Mouse (Mus musculus) CH12.LX (cell line): ENCODE results near the gene P4ha1. TPM values are rescaled to one million over a fixed set of nuclear protein-coding genes. Genes with fewer than 3 reads are reported as not detected.

Experiments used
- DNase-seq: peaks from one replicate; pipeline ENCODE4 v3.0.0-alpha.2; 2013; ENCODE audit errors: extremely low read depth
- H3K27ac ChIP-seq: 2 replicates; pipeline ENCODE4 v1.5.1; 2012; ENCODE audit warnings: low read depth, mild to moderate bottlenecking, control low read depth, moderate library complexity; ENCODE audit not compliant: insufficient read depth
- H3K27me3 ChIP-seq: replicated peaks from 2 replicates; pipeline ENCODE3; 2012; ENCODE audit warnings: inconsistent platforms
- H3K36me3 ChIP-seq, 2 experiments: replicated peaks in 1 of 2; 2 replicates each; pipeline versions ENCODE3 to v1.6.1; 2012; ENCODE audit warnings: inconsistent platforms in 1 of 2, low read length in 1 of 2, mild to moderate bottlenecking in 1 of 2, mixed read lengths in 1 of 2, moderate library complexity in 1 of 2; ENCODE audit not compliant: control insufficient read depth in 1 of 2, insufficient read depth in 1 of 2
- H3K4me1 ChIP-seq, 2 experiments: 2 replicates each; pipeline ENCODE4 v1.6.1; 2012; ENCODE audit warnings: inconsistent platforms in 1 of 2, moderate library complexity in 1 of 2; ENCODE audit not compliant: insufficient read depth in 2 of 2, control insufficient read depth in 1 of 2
- H3K4me2 ChIP-seq: 2 replicates; pipeline ENCODE4 v1.6.1; 2012; ENCODE audit warnings: low read depth, mild to moderate bottlenecking, control low read depth; ENCODE audit not compliant: poor library complexity, insufficient read depth, severe bottlenecking
- H3K4me3 ChIP-seq, 3 experiments: fragments of 150-350 bp in 1 of 3; sonication (generic) in 1 of 3; replicated peaks in 1 of 3; 2 replicates each; pipeline versions ENCODE3 to v1.5.1; 2011 to 2012; ENCODE audit warnings: low read depth in 2 of 3, low read length in 2 of 3, mild to moderate bottlenecking in 2 of 3, moderate library complexity in 2 of 3, control low read depth in 1 of 3, improper control_type of control experiment in 1 of 3, inconsistent platforms in 1 of 3, mixed read lengths in 1 of 3; ENCODE audit not compliant: poor library complexity in 1 of 3
- H3K79me2 ChIP-seq: replicated peaks from 2 replicates; pipeline ENCODE4 v1.6.1; 2012; ENCODE audit warnings: mild to moderate bottlenecking, moderate library complexity; ENCODE audit not compliant: control insufficient read depth, poor library complexity, insufficient read depth, severe bottlenecking; ENCODE audit errors: extremely low read depth
- H3K9ac ChIP-seq: 2 replicates; pipeline ENCODE4 v1.6.1; 2012; ENCODE audit warnings: low read depth, mild to moderate bottlenecking, control low read depth, moderate library complexity; ENCODE audit not compliant: insufficient read depth
- H3K9me3 ChIP-seq: replicated peaks from 2 replicates; pipeline ENCODE3; 2012; ENCODE audit warnings: low read length, inconsistent platforms, mixed read lengths
- CHD1 ChIP-seq: IDR thresholded peaks from 2 replicates; pipeline ENCODE4 v1.6.1; 2012; ENCODE audit warnings: low read depth, low read length, improper control_type of control experiment, inconsistent platforms
- CHD2 ChIP-seq: IDR thresholded peaks from 2 replicates; pipeline ENCODE4 v1.6.1; 2011; ENCODE audit warnings: low read length, improper control_type of control experiment
- GABPA ChIP-seq: IDR thresholded peaks from 2 replicates; pipeline ENCODE4 v1.6.1; 2012; ENCODE audit warnings: low read depth, low read length, improper control_type of control experiment, inconsistent platforms; ENCODE audit not compliant: insufficient replicate concordance
- MAFK ChIP-seq: IDR thresholded peaks from 2 replicates; pipeline ENCODE4 v1.6.1; 2011; ENCODE audit warnings: low read length, improper control_type of control experiment; ENCODE audit not compliant: insufficient replicate concordance
- MEF2A ChIP-seq: IDR thresholded peaks from 2 replicates; pipeline ENCODE4 v1.6.1; 2014; ENCODE audit warnings: low read depth, mild to moderate bottlenecking, inconsistent platforms, low read length, improper control_type of control experiment, borderline replicate concordance
- RAD21 ChIP-seq: IDR thresholded peaks from 2 replicates; pipeline ENCODE4 v1.6.1; 2011; ENCODE audit warnings: low read depth, mild to moderate bottlenecking, low read length, improper control_type of control experiment, moderate library complexity
- USF1 ChIP-seq: IDR thresholded peaks from 2 replicates; pipeline ENCODE4 v1.6.1; 2014; ENCODE audit warnings: low read depth, mild to moderate bottlenecking, inconsistent platforms, low read length, improper control_type of control experiment
- ZC3H11A ChIP-seq: IDR thresholded peaks from 2 replicates; pipeline ENCODE4 v1.6.1; 2012; ENCODE audit warnings: low read depth, mild to moderate bottlenecking, inconsistent platforms, low read length, improper control_type of control experiment
- ZMIZ1 ChIP-seq: IDR thresholded peaks from 2 replicates; pipeline ENCODE4 v1.6.1; 2012; ENCODE audit warnings: low read depth, mild to moderate bottlenecking, inconsistent platforms, low read length, improper control_type of control experiment
- ZNF384 ChIP-seq: IDR thresholded peaks from 2 replicates; pipeline ENCODE4 v1.6.1; 2012; ENCODE audit warnings: low read depth, low read length, improper control_type of control experiment, inconsistent platforms
- dilution Hi-C: fragments of 300-500 bp; cut with MboI; formaldehyde crosslinking; loops from 2 replicates; pipeline ENCODE4 v1.14.3; 2020; ENCODE audit warnings: low sequenced_read_pairs; ENCODE audit not compliant: extremely low pct_unique_long_range_greater_than_20kb, extremely low pct_ligation_motif_present
- in situ Hi-C: fragments of 300-500 bp; cut with MboI; formaldehyde crosslinking; loops from 3 replicates; pipeline ENCODE4 v1.14.3; 2019; ENCODE audit warnings: low sequenced_read_pairs, low pct_ligation_motif_present, low pct_unique_long_range_greater_than_20kb, mixed read lengths
- polyA plus RNA-seq: library from polyadenylated mRNA; unstranded; fragments of >175 nt; gene quantifications from 2 replicates; pipeline ENCODE4 v1.2.1, GENCODE M21; 2012; ENCODE audit warnings: low read depth; ENCODE audit not compliant: insufficient read length
- total RNA-seq, 2 experiments: library from RNA; depleted of rRNA; stranded (reverse); fragments of 300-350 nt in 1 of 2; fragments of >200 nt in 1 of 2; gene quantifications; 2 replicates each; pipeline ENCODE4 v1.2.3; 2012 to 2014

Gene P4ha1
- total and polyA plus RNA-seq, 3 experiments: 38.4 to 138 (median 87.2) TPM

- in situ Hi-C loops: no loop called here
- H3K4me2 ChIP-seq: no peak overlapping the region
- H3K9ac ChIP-seq: no peak overlapping the region
- H3K36me3 ChIP-seq: peaks cover 57 to 89% of the 10 kb centered on the region in 2 experiments
- TF ChIP-seq GABPA: no peak
- TF ChIP-seq MAFK: no peak
- dilution Hi-C loops: no loop called here
- H3K4me1 ChIP-seq: no peaks in the 10 kb centered on the region
- H3K79me2 ChIP-seq: no peaks in the 10 kb centered on the region
- H3K9me3 ChIP-seq: no peaks in the 10 kb centered on the region
- H3K27ac ChIP-seq: no peak overlapping the region
- no peaks in the 10 kb centered on the region for H3K27me3 ChIP-seq
- H3K4me3 ChIP-seq: no peak overlapping the region
- DNase-seq: no peak
Observed at GRCm38 (mm10) chr10:59363208-59363607, 40.1 kb downstream of the P4ha1 start.

GRCm38 (mm10) chr10:59364551-59364950 is 41.5 kb downstream of the P4ha1 start:
- H3K4me1 ChIP-seq: peaks cover 6 to 8% of the 10 kb centered on the region in 2 experiments
- H3K4me3 ChIP-seq: no peak overlapping the region
- no peak for TF ChIP-seq RAD21
- TF ChIP-seq CHD1: no peak
- no peak for TF ChIP-seq USF1
- TF ChIP-seq, all 38 proteins: peak for 0
- DNase-seq: no peak
- H3K4me2 ChIP-seq: no peak overlapping the region
- no peaks in the 10 kb centered on the region for H3K27me3 ChIP-seq
- no peak overlapping the region for H3K9ac ChIP-seq
- peaks cover 68 to 95% of the 10 kb centered on the region in 2 experiments for H3K36me3 ChIP-seq
- no peak overlapping the region for H3K27ac ChIP-seq
- no peaks in the 10 kb centered on the region for H3K9me3 ChIP-seq
- dilution Hi-C loops (no loop called here), in situ Hi-C loops (no loop called here)
- no peaks in the 10 kb centered on the region for H3K79me2 ChIP-seq

GRCm38 (mm10) chr10:59365804-59366589 is 42.9 kb downstream of the P4ha1 start:
- H3K27me3 ChIP-seq: no peaks in the 10 kb centered on the region
- in situ Hi-C loops: no loop called here
- H3K79me2 ChIP-seq: no peaks in the 10 kb centered on the region
- H3K27ac ChIP-seq: no peak overlapping the region
- DNase-seq: no peak
- no peak overlapping the region for H3K4me2 ChIP-seq
- H3K36me3 ChIP-seq: peaks cover 80 to 97% of the 10 kb centered on the region in 2 experiments
- peaks cover 6 to 12% of the 10 kb centered on the region in 2 experiments for H3K4me1 ChIP-seq
- H3K9ac ChIP-seq: no peak overlapping the region
- TF ChIP-seq MEF2A (no peak), ZNF384 (no peak), ZMIZ1 (no peak), ZC3H11A (no peak), CHD2 (no peak)
- dilution Hi-C loops: no loop called here
- H3K9me3 ChIP-seq: no peaks in the 10 kb centered on the region
- no peak overlapping the region for H3K4me3 ChIP-seq
